ENCODE assay signal across 18 mouse cellular contexts in genomic region chr1:153267730-153268129, GRCm38 (mm10).
DNase-seq lines count a peak whose midpoint lies in the region; ATAC-seq and TF ChIP-seq lines count a peak whose summit lies in the region.
"Had no signal": no experiment of that assay in that cellular context is flagged by ENCODE, and none has a peak within 500 bp of the region (broad histone marks: within the 10 kb centered on the region; RNA-seq: fewer than 3 reads in every experiment).

No protein-coding gene starts in this region.

- 91% methylated on average over 7 of the region's 7 CpGs for WGBS in heart, embryonic 11.5 days (ENCODE audit: insufficient replicate concordance)
- 83% methylated on average over 7 of the region's 7 CpGs for WGBS in kidney, embryonic 14.5 days
- 69% methylated on average over 7 of the region's 7 CpGs for WGBS in lung, embryonic 16.5 days
- 63% methylated on average over 7 of the region's 7 CpGs for WGBS in stomach, postnatal 0 days
- 81% methylated on average over 7 of the region's 7 CpGs for WGBS in forebrain, embryonic 16.5 days

- ATAC-seq in heart, embryonic 11.5 days (replicated peaks; ENCODE audit: insufficient number of reproducible peaks, low FRiP score, low TSS enrichment): no peak
- no peak for ATAC-seq in kidney, embryonic 14.5 days (ENCODE audit: low FRiP score, low TSS enrichment)
- no peak for ATAC-seq in lung, embryonic 16.5 days (ENCODE audit: low read depth)
- peak; percentile 51 for ATAC-seq in stomach, postnatal 0 days (ENCODE audit: low FRiP score, low TSS enrichment)
- ATAC-seq in forebrain, embryonic 16.5 days: no peak
- ATAC-seq: activated CD4-positive, CD25-positive, alpha-beta regulatory T cell, adult 4 months; forebrain, embryonic 14.5 days; midbrain, embryonic 15.5 days had no signal

- no peaks in the 10 kb centered on the region for H3K36me3 ChIP-seq in heart, embryonic 11.5 days (ENCODE audit: control insufficient read depth, insufficient read depth, low read length)
- no peaks in the 10 kb centered on the region for H3K36me3 ChIP-seq in kidney, embryonic 14.5 days (ENCODE audit: control insufficient read depth, insufficient read depth, low read length)
- no peaks in the 10 kb centered on the region for H3K36me3 ChIP-seq in lung, embryonic 16.5 days (ENCODE audit: control insufficient read depth, insufficient read depth, low read length)
- no peaks in the 10 kb centered on the region for H3K36me3 ChIP-seq in stomach, postnatal 0 days (ENCODE audit: control insufficient read depth, insufficient read depth, low read length)
- H3K36me3 ChIP-seq in forebrain, embryonic 16.5 days (ENCODE audit: control insufficient read depth, insufficient read depth): no peaks in the 10 kb centered on the region
- H3K36me3 ChIP-seq: limb, embryonic 12.5 days; midbrain, embryonic 15.5 days; neural tube, embryonic 12.5 days had no signal

- no peak overlapping the region for H3K4me2 ChIP-seq in heart, embryonic 11.5 days
- no peak overlapping the region for H3K4me2 ChIP-seq in kidney, embryonic 14.5 days (replicated peaks; ENCODE audit: low read depth, low read length)
- H3K4me2 ChIP-seq in lung, embryonic 16.5 days (ENCODE audit: low read depth, low read length): no peak overlapping the region
- no peak overlapping the region for H3K4me2 ChIP-seq in stomach, postnatal 0 days (replicated peaks; ENCODE audit: low read depth)
- H3K4me2 ChIP-seq in forebrain, embryonic 16.5 days (ENCODE audit: low read length): no peak overlapping the region
- H3K4me2 ChIP-seq: limb, embryonic 12.5 days; midbrain, embryonic 15.5 days; neural tube, embryonic 12.5 days had no signal

- no peak for TF ChIP-seq EP300 in stomach, postnatal 0 days (optimal IDR thresholded peaks at IDR 0.05)

- peak overlapping the region; percentile 64 for H3K27ac ChIP-seq in heart, embryonic 11.5 days (ENCODE audit: low read depth, low read length)
- H3K27ac ChIP-seq in kidney, embryonic 14.5 days (ENCODE audit: low read depth, low read length): peak overlapping the region; percentile 52; the same call in 1 of the 2 replicates
- H3K27ac ChIP-seq in lung, embryonic 16.5 days (ENCODE audit: low read length): peak overlapping the region; percentile 95
- peak overlapping the region; percentile 50 for H3K27ac ChIP-seq in stomach, postnatal 0 days (replicated peaks)
- no peak overlapping the region for H3K27ac ChIP-seq in forebrain, embryonic 16.5 days (ENCODE audit: low read length)
- H3K27ac ChIP-seq: limb, embryonic 12.5 days; neural tube, embryonic 12.5 days had no signal

- no peak for TF ChIP-seq CTCF in stomach, postnatal 0 days (IDR thresholded peaks at IDR 0.05; ENCODE audit: low read depth)

- no peak overlapping the region for H3K9ac ChIP-seq in heart, embryonic 11.5 days (ENCODE audit: low read depth, low read length)
- H3K9ac ChIP-seq in kidney, embryonic 14.5 days (ENCODE audit: low read depth, low read length): no peak overlapping the region
- H3K9ac ChIP-seq in lung, embryonic 16.5 days (ENCODE audit: low read length): no peak overlapping the region
- H3K9ac ChIP-seq in stomach, postnatal 0 days (ENCODE audit: low read length): no peak overlapping the region
- H3K9ac ChIP-seq in forebrain, embryonic 16.5 days (replicated peaks; ENCODE audit: low read depth, low read length): no peak overlapping the region
- H3K9ac ChIP-seq: limb, embryonic 12.5 days; midbrain, embryonic 15.5 days; neural tube, embryonic 12.5 days had no signal

- H3K27me3 ChIP-seq in heart, embryonic 11.5 days (ENCODE audit: control insufficient read depth, insufficient read depth, low read length): no peaks in the 10 kb centered on the region
- no peaks in the 10 kb centered on the region for H3K27me3 ChIP-seq in kidney, embryonic 14.5 days (ENCODE audit: control insufficient read depth, insufficient read depth, low read length)
- H3K27me3 ChIP-seq in lung, embryonic 16.5 days (ENCODE audit: control insufficient read depth, insufficient read depth, low read depth, low read length): no peaks in the 10 kb centered on the region
- H3K27me3 ChIP-seq in stomach, postnatal 0 days (ENCODE audit: control insufficient read depth, insufficient read depth, low read length): no peaks in the 10 kb centered on the region
- H3K27me3 ChIP-seq in forebrain, embryonic 16.5 days (replicated peaks; ENCODE audit: control insufficient read depth, insufficient read depth, low read length): no peaks in the 10 kb centered on the region
- H3K27me3 ChIP-seq: limb, embryonic 12.5 days; midbrain, embryonic 15.5 days; neural tube, embryonic 12.5 days had no signal

- no peak for DNase-seq in heart, adult 9 months (ENCODE audit: low spot score in 2 of 2)
- DNase-seq in kidney, adult 9 months: no peak
- DNase-seq in lung, adult 18-20 months: no peak
- peak; percentile 33 for DNase-seq in stomach, postnatal 0 days (ENCODE audit: low spot score)
- DNase-seq: cerebellum, adult 9-11 months; embryo, embryonic 11 days; heart, postnatal 10 days; right cerebral cortex, postnatal 25 days; thymus, adult 18-20 months had no signal

- H3K4me3 ChIP-seq in heart, embryonic 11.5 days (ENCODE audit: low read depth, low read length): no peak overlapping the region
- H3K4me3 ChIP-seq in kidney, embryonic 14.5 days (ENCODE audit: low read length): no peak overlapping the region
- no peak overlapping the region for H3K4me3 ChIP-seq in lung, embryonic 16.5 days (ENCODE audit: low read length)
- H3K4me3 ChIP-seq in stomach, postnatal 0 days (ENCODE audit: low read depth, low read length): no peak overlapping the region
- no peak overlapping the region for H3K4me3 ChIP-seq in forebrain, embryonic 16.5 days (replicated peaks; ENCODE audit: low read length)
- H3K4me3 ChIP-seq: limb, embryonic 12.5 days; midbrain, embryonic 15.5 days; neural tube, embryonic 12.5 days had no signal

- peaks cover 67% of the 10 kb centered on the region for H3K4me1 ChIP-seq in heart, embryonic 11.5 days (ENCODE audit: control insufficient read depth, insufficient read depth, low read length)
- H3K4me1 ChIP-seq in kidney, embryonic 14.5 days (ENCODE audit: control insufficient read depth, insufficient read depth, low read length): peaks cover 37% of the 10 kb centered on the region
- H3K4me1 ChIP-seq in lung, embryonic 16.5 days (replicated peaks; ENCODE audit: control insufficient read depth, insufficient read depth, low read length): peaks cover 66% of the 10 kb centered on the region
- H3K4me1 ChIP-seq in stomach, postnatal 0 days (replicated peaks; ENCODE audit: control insufficient read depth, insufficient read depth): peaks cover 14% of the 10 kb centered on the region
- peaks cover 15% of the 10 kb centered on the region for H3K4me1 ChIP-seq in forebrain, embryonic 16.5 days (replicated peaks; ENCODE audit: control insufficient read depth, insufficient read depth, low read length)

- H3K9me3 ChIP-seq in heart, embryonic 11.5 days (replicated peaks; ENCODE audit: control insufficient read depth, low read length): no peaks in the 10 kb centered on the region
- H3K9me3 ChIP-seq in kidney, embryonic 14.5 days (ENCODE audit: control insufficient read depth, low read length): no peaks in the 10 kb centered on the region
- H3K9me3 ChIP-seq in lung, embryonic 16.5 days (ENCODE audit: control insufficient read depth, low read length): no peaks in the 10 kb centered on the region
- no peaks in the 10 kb centered on the region for H3K9me3 ChIP-seq in stomach, postnatal 0 days (ENCODE audit: control insufficient read depth, low read length)
- H3K9me3 ChIP-seq in forebrain, embryonic 16.5 days (ENCODE audit: control insufficient read depth, low read length): no peaks in the 10 kb centered on the region
- H3K9me3 ChIP-seq: limb, embryonic 12.5 days; midbrain, embryonic 15.5 days; neural tube, embryonic 12.5 days had no signal
